Mouse (Mus musculus) CH12F3 (cell line): ENCODE results near the gene Galnt2.

ENCODE experiments used
- in situ Hi-C: fragments of 300-500 bp; cut with MboI; formaldehyde crosslinking; loops from 2 replicates; pipeline ENCODE4 v1.14.3; 2020; ENCODE audit warnings: low sequenced_read_pairs

Galnt2 gene

DNA sequence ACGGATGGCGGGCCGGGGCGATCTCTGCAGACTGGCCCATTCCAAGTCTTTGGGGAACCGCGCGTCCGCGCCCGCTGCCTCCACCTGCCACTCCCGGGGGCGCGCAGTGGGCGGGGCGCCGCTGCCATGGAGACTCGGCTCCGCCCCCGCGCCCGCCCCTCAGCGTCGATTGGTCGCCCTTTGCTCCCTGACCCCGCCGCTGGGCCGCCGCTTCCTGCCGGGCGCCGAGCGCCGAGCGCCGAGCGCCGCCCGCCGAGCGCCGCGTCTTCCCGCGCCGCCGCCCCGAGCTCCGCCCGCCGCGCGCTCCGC lies at the start of gene Galnt2:
Gene Galnt2 (plus strand): TSS at position 216 of the 309 bp plus-strand sequence.
- in situ Hi-C loops, result no loop called here

DNA sequence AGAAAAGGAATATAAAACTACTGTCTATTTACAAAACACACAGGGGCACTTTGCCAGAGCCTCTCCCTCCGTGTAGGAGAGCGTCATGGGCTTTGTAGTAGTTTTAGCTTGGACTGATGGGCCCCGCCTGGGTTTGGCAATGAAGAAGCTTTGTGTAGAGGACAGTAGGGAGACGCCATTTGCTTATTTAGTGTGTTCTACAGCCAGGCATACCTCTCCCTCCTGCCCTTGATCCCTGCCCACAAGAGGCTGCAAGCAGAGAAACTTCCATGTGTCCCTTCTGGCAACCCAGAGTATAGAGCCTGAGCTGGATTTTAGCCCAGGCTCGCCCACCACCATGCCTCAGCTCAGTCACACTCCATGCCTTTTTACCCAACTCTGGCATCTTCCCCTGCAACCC lies 49.4 kb upstream of the Galnt2 start:
- in situ Hi-C loops, result no loop called here

DNA sequence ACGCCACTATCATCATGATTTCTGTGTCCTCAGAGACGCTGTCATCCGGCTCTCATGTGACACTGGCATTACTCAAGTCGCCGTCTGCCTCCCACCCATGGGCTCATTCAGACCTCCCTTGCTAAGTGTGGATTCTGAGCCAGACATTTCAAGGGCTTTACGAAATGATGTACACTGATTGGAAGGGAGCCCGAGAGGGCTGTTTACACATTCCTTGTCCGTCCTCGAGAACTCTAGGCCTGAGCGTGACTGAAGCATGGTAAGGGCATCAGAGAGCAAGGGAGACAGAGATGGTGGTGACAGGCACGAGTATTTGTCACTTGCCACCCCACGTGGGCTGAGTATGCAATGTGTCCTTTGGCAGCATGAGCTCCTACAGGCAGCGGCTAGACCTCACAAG lies 49.0 kb upstream of the Galnt2 start:
- in situ Hi-C loops, result no loop called here

DNA sequence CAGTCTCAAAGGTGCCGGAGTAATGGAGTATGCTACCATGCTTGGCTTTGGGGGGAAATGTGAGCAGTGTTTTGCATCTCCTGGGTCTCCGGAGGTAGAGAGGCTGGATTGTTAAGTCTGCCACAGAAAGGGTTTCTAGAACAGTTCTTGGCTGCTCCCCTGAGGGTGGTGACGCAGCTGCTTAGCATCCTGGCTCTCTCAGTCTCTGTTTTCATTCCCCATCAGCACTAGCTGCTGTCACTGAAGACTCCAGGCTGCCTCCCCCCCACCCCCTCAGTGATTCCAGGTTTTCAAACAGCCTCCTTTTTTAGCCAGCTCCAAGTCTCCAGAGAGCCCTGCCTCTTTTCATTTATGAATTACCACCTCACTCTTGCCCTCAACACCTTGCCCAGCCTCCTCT lies 47.1 kb upstream of the Galnt2 start:
- in situ Hi-C loops, result no loop called here

DNA sequence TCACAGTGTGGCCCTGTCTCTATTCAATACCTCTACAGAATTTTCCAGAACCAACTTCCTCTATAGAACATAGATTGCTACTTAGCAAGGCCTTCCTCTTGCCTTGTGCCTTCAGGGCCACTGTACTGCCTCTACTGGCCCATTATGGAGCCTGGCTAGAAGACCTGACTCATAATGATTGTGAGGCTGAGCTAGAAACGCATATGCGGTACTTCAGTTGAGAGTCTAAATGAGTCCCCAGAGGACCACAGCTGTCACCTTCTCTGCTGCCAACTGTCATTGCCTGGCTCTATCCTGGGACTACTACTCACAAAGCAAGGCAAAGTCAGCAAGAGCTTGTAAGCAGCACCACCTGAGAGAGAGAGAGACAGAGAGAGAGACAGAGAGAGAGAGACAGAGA lies 46.7 kb upstream of the Galnt2 start:
- in situ Hi-C loops, result no loop called here

DNA sequence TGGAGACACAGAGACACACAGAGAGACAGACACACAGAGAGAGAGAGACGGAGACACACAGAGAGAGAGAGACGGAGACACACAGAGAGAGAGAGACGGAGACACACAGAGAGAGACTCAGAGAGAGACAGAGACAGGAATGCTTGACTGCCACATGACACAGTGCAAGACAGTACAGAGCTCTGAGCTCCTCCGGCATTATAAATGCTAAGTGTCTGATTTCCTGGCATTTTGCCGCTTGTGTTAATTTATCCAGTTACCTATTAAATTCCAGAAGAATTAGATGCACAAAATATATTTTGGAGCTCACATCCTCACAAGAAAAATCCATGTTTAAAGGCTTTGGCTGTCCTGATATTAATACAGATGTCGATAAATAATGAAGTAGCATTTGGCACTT lies 46.1 kb upstream of the Galnt2 start:
- in situ Hi-C loops, result no loop called here

DNA sequence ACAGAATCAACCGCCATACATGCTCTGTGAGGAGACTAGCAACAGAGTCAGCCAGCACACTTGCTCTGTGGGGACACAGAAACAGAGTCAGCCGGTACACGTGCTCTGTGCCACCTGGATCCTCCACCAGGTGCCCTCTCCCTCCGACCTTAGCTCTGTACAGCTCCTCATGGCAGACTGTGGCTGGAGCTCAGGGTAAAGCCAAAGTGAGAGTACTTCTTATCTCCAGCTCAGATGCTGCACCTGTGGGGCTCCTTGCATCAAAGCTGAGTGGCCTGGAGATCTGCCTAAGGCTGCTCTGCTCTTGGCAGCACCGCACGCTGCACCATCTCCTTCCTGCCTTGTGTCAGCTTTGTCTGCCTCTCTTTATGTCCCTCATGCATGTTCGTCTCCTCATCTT lies 40.8 kb upstream of the Galnt2 start:
- in situ Hi-C loops, result no loop called here

DNA sequence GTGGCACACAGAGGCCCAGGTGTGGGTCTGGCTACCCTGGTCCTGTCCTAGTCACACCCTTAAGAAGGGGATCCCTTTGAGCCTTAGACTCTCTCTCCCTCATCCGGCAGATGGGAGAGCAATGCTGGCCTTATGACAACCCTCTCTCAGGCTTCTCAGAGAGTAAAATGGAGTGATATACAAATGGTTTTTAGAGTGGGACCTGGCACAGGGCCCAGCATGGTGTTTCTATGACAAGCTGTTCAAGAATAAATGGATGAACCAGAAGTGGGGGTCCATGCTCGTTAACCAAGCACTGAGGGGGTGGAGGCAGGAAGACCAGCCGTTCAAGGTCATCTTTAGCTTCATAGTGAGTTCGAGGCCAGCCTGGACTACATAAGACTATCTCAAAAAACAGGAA lies 38.9 kb upstream of the Galnt2 start:
- in situ Hi-C loops, result no loop called here

DNA sequence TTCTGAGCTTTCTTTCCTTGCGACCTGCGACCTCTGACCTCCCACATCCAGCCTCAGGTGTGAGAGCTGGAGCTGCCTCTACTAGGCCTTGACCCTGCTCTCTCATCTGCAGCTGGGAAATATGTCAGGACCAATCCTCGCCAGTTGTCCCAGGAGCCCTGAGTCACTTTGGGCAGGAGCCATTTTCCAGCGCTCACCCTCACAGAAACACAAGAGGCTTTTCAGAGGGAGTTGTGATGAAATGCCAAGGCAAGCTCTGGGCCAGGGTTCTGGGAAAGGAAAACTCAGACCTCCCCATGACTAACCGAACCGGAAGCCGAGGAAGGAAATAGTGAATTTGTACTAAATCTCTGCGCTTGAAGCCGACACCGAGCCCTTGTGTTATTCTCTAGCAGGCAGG lies 38.2 kb upstream of the Galnt2 start:
- in situ Hi-C loops, result no loop called here

DNA sequence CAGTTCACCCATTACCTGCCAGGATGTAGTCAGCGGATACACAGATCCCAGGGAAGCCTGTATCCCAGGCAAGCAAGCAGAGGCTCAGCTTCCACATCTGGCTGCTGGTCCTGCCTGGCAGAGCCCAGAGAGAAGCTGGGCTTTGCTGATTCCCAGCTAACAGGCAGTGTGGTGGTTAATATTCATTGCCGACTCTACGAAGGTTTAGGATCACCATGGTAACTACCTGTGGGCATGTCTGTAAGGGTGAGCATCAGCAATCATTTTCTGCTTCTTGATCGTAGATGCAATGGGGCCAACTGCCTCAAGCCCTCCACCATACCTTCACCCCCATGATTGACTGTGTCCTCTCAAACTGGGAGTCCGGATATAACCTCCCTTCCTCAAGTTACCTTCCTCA lies 37.2 kb upstream of the Galnt2 start:
- in situ Hi-C loops, result no loop called here

DNA sequence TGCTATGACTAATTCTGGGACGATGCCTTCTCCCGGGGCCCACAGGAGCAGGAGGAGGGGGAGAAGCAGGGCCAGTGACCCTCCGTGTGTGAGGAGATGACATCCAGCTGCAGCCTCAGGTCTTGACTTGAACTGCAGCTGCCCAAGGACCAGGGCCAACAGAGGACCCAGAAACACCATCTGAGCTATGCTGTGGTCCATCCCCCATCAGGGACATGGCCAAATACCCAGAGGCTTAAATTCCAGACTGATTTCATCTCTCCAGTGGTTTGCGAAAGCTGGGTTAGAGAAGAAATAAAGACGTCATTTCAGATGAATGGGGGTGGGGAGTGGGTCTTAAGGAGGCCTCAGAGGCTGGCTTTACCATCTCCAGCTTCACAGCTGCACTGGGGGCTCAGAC lies 35.0 kb upstream of the Galnt2 start:
- in situ Hi-C loops, result no loop called here

DNA sequence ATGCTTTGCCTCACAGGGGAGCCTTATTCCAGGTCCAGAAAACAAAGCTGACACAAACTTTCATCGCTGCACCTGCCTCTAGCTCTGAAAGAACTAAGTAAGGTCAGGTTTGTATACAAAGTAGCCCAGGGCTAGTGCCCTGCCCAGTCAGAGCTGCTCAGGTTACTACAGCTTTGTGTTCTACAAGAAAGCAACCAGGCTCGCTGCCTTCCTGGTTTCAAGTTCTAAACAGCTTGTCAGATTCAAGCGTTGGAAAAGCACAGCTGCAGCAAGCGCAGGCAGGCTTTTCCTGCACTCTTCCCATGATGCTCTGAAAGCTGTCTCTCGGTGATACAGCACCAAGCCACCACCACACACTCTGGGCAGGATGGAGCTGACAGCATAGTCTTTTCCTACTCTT lies 34.4 kb upstream of the Galnt2 start:
- in situ Hi-C loops, result no loop called here

DNA sequence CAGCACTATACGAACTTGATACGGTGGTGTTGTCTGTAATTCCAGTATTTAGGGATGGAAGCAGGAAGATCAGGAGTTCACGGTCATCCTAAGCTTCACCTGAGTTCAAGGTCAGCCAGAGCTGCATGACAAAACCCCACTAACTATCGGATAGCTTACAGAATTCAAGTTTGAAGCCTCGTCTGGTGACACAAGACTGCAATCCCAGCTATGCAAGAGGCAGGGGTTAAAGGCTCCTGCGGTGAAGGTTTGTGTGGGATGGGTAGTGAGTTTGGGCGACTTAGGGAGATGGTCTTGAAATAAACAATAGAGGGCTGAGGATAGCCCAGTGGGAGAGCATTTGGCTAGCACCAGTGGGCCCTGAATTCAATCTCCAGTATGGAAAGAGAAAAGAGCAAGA lies 33.0 kb upstream of the Galnt2 start:
- in situ Hi-C loops, result no loop called here

DNA sequence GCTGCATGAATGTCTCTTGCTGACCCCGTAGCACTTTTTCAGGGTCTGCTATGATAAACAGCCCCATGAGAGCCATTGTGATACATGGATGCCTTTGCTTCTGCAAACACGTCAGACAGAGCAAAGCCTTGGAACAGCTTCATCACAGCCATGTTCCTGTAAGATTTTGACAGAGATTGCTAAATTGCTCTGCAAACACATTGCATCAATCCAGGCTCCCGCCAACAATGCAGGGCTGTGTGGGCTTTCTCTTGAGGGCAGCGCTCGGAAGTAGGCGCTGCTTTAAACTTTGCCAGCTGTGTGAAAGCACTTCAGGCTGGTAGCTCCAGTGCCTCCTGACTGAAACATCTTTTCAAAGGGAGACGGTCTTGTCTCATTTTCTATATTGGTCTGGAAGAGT lies 30.8 kb upstream of the Galnt2 start:
- in situ Hi-C loops, result no loop called here

DNA sequence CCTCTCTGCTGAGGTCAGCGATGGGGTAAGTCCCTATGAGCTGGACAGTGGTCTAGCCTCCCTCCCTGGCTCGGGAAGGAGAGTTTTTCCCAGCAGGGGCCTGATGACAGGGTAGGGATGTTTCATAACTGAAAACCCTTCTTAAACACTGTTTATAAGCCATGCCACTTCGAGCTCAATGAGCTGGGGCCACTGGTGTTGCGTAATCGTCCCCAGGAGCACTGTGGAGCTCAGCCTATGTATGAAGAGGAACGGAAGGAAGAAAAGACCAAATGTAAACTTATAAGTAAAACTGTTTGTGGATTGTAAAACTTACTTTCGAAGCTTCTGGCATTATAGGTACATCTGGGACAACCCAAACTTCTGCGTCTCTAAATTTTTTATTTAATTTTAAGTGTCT lies 29.5 kb upstream of the Galnt2 start:
- in situ Hi-C loops, result no loop called here

DNA sequence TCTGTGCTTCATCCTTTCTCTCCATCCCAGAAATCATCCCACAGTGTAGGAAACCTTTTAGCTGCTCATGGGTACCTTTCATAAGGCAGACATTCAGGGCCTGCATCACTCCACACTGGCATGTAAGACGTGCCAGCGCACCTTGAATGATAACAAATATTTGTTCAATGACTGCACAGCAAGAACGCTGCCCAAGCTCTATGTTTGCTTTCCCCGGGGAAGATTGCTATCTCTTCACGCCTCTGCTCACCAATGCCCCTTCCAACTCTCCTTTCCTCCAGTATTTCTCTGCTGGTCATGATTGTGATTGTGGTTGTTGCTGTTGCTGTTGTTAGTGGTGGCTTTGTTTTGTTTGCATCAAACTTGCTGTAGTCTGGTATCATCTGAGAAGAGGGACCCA lies 28.3 kb upstream of the Galnt2 start:
- in situ Hi-C loops, result no loop called here

DNA sequence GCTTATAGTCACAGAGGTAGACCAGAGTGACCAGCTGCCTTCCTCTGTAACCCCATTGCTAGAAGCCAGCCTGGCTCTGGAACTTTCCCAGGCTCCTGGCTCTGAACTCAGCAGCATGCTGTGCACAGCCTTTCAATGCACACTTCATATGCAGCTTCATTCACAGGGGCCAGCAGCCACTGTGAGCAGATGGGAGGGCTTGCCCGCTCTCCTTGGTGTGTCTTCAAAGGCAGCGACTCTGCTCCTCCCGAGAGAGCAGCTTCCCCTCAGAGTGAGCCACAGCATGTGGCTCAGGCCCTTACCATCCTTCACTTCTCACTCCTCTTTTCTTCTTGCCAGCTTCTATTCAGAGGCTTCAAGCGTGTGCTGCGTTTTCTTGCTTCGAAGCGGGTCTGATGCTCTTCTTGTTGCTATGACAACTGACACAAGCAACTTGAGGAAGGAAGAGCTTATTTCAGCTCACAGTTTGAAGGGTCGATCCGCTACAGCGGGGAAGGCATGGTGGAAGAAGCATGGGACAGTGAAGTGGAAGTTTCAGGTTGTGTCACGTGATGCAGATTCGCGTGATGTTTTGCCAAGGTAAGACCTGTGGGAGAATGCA lies 27.1 kb upstream of the Galnt2 start:
- in situ Hi-C loops, result no loop called here

DNA sequence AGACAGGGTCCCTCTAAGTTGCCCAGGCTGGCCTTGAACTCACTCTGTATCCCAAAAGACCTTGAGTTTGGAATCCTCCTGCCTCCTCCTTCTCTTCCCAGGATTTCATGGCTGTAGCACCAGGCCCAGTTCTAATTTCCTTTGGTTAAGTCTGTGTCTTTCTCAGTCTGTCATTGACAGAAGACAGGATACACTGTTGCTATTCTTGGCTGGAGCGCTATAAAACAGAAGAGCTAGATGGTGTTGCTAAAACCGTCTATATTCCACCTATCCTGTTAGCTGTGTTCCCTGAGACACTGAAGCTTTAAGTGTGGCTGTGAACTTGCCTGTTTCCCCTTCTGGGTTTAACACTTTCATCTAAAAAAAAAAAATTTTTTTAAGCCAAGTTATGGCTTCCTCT lies 19.0 kb upstream of the Galnt2 start:
- in situ Hi-C loops, result no loop called here

DNA sequence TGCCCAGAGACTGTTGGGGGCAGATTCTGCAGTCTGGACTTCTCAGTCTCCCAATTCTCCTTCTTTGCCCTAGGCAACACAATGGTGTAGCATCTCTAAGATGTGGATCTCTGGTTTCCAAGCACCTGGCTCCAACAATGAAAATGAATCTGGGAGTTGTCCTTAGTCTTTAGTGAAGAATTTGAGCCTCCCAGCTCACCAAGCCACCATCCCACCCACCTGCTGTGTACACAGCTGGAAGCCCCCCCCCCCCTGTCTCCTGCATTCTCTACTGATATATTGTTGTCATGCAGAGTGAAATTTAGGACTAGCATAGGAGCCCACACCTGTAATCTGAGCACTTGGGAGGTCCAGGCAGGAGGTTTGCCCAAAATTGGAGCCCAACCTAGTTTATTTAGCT lies 14.2 kb upstream of the Galnt2 start:
- in situ Hi-C loops, result no loop called here

DNA sequence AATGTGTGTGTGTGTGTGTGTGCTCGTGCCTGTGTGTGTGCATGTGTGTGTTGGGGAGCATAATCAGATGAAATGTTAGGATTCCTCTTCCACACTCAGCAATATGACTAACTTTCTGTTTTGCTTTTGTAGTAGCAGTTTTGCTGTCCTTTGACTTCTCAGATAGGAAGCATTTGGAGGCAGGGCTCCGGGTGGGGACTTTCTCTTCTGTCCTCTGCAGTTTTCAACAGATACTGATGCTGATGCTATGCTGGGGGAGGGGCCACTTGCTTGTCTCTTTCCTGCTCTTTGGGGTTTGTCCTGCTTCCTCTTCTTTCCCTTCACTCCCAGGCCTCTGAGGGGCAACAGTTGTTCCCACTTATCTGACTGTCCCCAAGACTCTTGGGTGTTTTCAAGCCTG lies 1.3 kb upstream of the Galnt2 start:
- in situ Hi-C loops, result no loop called here

DNA sequence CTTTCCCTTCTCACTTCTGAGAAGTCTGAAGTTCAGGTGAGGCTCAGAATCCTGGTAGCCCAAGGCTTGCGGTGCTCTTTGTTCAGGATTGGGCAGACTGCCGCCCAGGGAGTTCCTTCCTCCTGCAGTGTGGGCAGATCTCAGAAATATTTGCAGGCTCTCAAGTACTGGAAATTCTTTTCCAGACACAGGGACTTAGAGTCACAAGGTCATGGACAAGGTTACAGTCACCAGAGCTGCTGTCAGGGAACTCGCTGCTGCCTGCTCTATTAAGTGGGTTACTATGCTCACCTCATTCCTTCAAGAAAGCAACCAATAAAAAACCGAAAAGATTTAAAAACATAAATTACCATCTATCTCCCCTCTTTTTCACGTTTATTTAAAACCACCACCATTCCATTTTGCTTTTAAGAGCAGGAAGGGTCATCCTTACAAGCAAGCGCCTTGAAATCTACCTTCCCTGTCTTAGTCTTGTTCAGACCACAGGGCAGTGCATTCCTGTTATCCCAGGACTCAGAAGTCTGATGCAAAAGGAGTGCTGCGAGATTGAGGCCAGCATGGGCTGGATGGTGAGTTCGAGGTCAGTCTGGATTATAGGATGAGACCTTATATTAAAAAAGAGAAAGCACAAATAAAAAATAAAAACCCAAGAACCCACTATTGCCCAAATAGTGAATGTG lies 555 bp upstream of the Galnt2 start:
- in situ Hi-C loops, result no loop called here

DNA sequence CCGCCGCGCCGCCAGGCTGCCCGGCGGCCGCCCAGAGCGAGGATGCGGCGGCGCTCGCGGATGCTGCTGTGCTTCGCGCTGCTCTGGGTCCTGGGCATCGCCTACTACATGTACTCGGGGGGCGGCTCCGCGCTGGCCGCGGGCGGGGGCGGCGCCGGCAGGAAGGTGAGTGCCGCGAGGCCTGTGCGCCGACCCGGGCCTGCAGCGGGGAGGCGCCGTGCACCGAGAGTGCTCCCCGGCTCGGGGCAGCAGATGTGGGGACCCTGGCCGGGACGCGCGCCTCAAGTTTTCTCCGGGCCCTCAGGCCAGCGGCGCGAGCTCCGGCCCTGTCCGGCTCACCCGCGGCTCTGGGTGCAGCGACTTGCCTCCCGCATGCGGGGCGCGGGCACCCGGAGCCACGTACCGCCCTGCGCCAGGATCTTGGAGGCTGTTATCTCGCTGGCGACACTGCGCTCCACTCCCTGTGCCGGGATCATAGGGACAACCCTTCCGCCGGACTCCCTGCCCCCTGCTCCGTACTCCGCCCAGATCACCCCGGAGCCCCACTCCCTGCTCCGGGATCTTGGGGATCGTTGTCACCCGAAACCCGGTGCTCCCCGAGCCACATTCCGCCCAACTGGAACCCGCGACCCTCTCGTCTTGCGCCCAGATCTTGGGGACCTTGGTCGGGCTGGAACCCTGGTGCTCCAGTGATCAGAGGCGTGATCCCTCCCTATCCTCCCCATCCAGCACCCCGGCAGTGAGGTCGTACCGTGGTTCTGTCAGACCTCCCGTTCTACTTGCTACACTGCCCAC lies 491 bp downstream of the Galnt2 start:
- in situ Hi-C loops, result no loop called here

DNA sequence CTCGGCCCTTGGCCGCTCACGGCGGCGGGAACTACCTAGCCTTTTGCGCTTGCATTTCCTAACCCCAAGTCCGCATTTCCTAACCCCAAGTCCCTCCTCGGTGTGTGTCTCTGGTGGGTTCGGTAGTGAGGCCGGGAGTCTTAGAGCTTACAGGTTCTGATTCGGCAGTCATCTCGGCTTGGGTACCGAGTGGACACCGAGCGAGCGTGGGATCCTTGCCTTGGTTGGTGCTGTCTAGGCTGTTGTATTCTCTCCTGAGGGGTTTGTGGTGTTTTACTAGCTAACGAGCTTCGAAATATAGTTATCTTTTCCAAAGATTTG lies 1.0 kb downstream of the Galnt2 start:
- in situ Hi-C loops, result no loop called here
